Mouse (Mus musculus): ENCODE data around the gene Kcnab1.

- TF ChIP-seq CTCF (IDR thresholded peaks at IDR 0.05; ENCODE audit: low read depth, low read length) (no peak), POLR2A (IDR thresholded peaks at IDR 0.05; ENCODE audit: borderline replicate concordance, low read depth, low read length) (no peak)
Observed at GRCm38 (mm10) chr3:65372552-65372951, 263.4 kb downstream of the Kcnab1 start.

Data from bone marrow macrophage, adult 2 months (primary cell).